Mouse (Mus musculus): Measurements from ENCODE around the gene Gpr87.
"Not testable (repeated sequence)": the region's sequence is repeated elsewhere in the genome, so short reads cannot be mapped to it uniquely, and the experiment has no call there.

Gpr87 gene

DNA sequence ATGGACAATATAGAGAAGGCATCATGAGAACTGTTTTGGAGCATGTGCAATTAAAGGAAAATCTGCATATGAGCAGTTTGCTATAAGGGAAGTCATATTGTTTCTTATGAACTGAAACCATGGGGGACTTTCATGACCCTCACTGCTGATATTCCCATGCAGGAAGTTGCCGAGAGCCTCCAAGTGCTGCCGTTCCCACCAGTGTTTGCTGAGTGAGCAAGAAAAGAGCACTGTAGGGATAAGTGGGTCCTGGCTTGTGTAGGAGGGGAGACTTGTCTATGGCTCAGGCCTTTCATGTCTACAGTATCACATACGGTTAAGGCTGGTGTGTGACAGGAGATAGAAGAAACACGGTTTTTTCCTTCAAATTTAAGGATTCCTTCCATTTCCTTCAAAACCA is 9.2 kb downstream of the Gpr87 start:
- DNase-seq, result no peak

DNA sequence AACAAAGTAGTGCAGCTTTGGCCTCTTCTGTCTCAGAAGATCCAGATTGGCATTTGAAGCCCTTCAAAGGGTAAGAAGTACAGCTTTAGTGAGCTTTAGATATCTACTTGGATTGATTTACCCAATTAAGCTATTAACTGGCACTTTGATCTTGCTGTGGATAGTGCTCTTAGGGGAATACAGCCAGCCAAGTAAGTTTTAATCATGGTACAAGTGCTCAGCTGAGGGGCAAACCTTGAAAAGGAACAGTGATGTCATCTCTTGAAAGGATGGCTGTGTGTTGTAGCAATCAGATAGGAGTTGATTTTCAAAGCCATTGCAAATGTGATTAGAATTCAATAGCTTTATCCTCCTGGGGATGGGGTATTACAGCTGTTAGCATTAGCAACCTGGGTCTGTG is 12.8 kb downstream of the Gpr87 start:
- no peak for DNase-seq

DNA sequence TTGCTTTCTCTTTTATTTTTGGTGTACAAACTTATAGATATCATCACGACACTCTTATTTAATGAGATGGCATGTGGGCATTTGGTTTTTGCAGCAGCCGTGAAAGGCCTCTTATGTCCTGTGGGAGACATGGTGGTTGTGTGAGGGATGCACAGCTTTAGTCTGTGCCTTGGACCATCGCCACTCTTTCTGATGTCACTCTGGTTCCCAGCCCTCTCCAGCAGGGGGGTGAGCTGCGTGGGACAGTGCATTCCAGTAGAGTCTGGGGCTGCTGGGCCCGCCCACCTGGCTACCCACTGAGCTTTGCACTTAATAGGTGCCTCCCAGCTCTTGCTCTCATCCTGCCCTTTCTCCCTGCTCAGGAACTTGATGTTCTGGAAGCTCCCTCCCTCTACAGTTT is 13.8 kb downstream of the Gpr87 start:
- DNase-seq, result no peak

DNA sequence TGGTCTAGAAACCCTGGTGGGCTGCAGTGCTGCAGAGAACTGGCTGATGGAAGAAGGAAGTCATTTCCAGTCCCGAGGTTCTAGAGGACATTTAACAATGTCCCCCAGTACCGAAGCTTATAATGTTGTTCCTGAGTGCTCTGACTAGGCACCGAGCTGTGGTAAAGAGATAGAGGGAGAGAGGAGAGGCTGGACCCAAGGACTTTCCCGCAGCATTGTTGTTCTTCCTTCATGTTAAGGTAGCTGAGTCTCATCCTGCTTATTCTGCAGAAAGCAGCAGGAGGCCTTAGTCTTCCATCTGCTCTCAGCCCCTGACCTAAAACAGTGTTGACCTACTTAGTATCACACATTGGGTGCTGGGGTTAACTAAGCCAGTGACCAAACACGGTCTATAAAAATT is 18.0 kb downstream of the Gpr87 start:
- DNase-seq, result no peak

DNA sequence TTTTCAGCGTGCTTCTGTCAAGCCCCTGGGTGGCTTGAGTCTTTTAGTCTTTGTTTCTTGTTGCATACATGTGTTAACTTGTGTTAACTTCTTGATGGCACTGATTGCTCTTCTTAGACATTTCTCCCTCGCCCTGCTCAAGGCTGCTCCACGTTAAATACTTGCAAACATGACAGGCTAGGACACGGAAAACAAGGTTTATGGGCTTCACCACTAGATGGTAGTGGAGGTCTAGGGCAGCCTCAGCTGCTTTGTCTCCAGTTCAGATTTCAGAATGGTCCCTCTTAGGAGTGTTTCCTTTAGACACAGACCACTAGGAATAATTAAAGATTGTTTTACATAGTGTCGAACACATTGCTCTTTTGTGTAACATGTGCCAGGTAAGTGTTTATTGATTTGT is 19.7 kb downstream of the Gpr87 start:
- DNase-seq, result peak in 1 of 2 experiments; percentile 53

DNA sequence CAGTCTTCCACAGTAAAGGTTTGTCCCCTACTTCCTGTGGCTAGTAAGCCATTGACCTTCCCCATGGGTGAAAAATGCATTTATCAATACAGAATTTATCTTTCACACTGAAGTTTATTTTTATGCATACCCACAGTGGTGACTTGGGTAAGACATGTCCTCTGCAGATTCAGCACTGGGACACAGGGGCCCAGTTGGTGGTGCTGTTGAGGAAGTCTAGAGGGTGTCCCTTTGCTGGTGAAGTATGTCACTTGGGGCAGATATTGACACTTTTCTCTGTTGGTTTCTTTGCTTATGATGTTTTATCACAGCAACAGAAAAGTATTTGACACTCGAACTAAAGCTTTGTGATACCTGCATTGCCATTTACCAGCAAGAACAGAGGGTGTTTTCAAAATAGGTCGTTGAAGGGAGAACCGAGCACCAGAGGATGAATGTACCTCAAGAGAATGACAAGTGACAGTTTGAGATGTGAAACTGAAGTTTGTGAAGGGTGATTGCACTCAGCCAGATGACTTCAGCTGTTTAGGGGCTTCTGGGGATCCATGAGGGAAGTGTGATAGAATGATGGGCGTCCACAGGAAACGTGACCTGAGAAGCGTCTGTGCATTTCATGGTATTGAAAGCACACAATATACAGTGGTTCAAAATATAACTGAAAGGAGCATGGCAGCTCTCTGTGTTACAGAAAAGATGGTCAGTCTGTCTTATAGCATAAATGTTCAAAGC is 20.3 kb downstream of the Gpr87 start:
- no peak for DNase-seq

DNA sequence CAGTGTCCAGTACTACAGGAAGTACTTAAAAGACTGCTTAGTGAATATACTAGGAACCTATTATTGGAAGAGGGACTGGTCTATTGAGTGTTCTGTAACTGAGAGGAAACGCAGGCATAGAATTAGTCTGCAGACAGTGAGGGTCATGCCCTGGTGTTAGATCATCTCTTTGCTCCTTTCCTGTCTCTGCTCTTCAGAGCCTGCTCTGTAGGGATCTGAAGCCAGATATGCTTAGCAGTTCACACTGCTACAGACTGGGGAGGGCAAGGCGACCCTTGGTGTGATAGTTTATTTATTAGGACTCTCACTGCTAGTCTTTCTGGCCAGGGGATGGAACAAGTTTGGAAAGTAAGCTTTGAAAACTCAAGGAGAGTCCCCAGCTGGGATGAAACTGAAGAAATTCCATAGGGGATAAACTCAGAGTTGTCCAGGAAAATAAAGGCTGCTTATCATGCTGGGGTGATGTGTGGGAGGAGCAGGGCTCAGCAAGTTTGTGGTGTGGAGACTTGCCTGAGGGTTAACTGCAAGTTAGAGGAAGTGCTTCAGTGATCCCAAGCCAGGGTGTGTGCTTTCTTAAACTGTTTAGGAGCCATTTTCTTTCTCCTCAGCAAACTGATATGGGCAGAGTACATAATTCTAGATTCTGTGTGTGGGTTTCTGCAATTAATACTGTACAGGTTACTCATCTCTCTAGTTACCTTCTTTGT is 24.8 kb downstream of the Gpr87 start:
- DNase-seq, result no peak

DNA sequence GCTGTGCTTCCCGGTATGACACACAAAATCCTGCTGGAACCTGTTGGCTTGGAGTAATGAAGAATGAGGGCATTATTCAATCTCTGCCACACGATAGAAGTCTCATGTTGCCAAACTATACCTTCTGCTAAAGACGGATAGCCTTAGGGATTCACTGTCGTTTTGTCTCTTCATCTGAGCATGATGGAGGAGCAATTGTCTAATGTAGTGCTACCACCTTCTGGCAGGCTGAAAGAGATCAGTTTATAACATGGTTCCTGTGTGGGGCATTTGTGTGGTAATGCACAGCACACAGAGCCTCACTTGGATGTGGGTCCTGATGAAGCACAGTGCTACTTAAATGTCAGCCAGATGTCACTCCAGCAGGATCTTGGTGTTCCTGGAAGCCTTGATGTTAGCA is 25.7 kb downstream of the Gpr87 start:
- DNase-seq, result no peak

DNA sequence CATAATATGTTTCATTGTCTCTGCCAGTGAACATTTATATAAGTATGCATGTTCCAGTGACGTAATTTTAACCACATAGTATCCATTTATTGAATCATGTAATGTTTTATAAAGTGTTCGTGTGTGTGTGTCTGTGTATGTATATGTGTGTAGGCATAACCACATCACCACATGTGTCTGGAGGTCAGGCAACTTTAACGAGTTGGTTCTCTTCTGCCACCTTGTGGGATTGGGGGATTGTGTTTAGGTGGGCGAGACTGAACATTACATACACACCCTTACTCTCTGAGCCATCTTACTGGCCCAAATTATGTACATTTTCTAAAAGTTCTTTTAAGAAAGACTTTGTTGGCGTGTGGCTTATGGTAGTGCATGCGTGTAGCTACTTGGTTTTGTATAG is 26.4 kb downstream of the Gpr87 start:
- no peak for DNase-seq

DNA sequence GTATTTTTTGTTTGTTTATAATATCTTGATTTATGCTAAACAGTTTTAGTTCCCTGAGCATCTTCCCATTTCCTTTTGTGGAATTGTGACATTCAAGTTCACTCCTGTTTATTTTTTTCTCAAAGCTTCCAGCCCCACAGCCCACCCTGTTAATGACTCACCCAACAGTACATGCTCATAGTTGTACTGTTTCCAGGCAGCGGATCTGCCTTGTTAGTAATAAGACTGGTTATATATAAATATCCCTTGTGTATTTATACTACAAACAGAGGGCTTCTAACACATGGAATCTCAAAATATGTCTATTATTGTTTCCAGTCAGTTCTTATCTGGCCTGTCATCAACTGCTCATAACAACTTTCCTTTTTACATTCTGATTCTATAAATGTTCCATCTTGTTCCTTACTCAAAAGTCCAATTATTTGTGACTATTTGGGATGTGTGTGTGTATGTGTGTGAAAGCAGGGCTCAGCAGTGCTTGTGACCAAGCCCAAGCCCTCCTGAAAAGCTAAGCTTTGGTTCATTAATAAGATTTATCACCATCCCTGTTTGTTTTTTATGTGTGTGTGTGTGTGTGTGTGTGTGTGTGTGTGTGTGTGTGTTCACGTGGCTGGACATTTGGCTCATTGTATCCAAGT is 27.4 kb downstream of the Gpr87 start:
- DNase-seq, result no peak

DNA sequence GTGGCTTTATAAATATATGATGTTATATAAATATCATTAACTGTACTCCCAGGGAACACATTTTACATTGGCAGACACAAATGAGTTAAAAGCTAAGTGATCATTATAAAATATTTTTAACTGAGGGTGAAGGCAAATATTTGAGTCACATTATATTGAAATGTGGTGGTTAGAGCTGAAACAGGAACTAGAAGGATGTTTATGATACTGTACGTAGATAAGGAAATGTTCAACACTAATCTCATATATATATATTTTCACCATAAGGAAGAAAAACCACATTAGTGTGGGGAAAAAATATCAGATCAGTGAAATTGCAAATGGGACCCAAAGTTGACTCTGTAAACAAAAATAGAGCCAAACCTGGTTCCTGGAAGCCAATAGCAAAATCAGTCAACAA is 34.4 kb downstream of the Gpr87 start:
- DNase-seq, result no peak

DNA sequence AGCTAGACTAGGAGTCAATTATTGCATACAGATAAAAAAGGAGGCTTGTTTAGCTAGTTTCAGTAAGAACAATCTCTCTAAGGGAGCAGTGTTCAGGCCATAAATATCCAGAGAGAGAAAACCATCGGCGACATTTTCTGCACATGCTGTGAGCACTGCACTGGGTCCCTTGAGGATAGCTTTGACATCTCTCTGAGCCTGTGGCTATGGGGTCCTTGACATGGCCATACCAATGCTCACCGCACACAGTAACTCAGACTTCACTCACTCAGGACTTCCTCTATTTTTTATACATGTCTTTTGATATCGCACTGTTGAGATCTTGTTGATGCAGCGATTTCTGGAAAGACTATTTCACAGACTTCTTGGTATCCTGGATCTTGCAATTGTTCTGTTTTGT is 37.9 kb downstream of the Gpr87 start:
- no peak for DNase-seq

DNA sequence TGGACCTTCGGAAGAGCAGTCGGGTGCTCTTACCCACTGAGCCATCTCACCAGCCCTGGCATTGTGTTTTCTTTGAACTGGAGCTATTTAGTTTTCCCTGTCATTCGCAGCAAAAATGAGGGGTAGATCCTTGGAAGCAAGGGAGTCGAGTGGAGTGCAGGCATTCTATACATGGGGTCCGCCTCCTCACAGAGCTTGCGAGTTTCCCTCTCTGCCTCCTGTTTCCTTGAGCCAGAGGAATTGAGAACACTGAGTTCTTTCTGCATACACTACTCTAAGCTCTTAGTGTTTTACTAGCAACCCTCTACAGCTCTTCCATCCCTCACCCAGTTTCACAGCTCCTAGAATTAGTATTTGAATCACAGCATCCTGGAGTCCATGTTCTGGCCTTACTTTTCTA is 39.5 kb downstream of the Gpr87 start:
- DNase-seq, result no peak

DNA sequence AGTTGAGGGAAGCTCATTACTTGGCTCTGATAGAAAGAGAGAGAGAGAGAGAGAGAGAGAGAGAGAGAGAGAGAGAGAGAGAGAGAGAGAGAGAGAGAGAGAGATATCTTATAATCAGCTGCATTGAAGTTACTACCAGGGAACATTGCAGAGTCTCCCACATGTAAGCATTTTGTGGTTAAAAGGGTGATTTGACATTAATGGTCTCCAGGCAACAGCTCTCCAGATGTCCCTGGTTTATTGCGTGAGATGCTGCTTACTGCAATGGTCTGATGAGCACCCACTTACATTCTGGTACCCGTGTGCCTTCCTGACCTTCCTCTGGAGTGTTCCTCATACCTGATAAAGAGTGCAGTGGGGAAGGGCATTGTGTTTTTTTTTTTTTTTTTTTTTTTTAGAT is 40.0 kb downstream of the Gpr87 start:
- DNase-seq, result no peak

DNA sequence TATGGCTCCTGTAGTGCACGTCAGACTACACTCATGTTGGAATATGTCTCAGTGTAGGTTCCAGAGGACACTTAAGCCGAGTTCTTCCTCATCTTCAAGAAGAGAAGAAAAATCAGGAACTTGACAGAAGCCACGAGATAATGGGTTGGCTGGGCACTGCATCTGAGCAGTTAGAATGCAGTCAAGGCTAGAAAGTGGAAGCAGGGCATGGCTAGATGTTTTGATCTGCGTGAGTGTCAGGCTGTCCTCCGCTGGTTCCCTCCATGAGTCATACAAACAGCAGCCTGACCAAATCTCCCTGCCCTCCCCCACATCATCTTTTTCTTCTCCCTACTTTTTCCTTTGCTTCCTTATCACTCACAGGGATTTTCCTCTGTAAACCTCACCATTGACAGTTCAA is 41.5 kb downstream of the Gpr87 start, which contains the start of gene P2ry14:
P2ry14 (minus strand) TSS at position 195 of the 400 bp plus-strand sequence.
- no peak for DNase-seq

DNA sequence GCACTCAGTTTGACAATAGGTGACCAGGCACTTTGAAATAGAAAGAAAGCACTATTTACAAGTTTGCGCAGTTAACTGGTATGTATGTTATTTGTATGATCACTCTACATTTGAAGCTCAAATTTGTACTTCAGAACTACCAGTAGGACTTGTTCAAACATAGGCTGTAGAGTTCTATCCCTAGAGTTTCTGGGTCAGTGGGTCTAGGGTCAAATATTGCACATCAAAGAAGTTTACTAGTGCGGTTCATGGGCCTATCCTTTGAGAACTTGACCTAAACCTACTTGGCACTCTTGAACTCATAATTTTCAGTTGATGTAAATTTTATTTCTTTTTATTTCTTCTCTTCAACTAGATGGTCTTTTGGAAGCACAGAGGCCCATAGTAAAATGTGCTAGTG is 44.3 kb downstream of the Gpr87 start:
- DNase-seq, result no peak

DNA sequence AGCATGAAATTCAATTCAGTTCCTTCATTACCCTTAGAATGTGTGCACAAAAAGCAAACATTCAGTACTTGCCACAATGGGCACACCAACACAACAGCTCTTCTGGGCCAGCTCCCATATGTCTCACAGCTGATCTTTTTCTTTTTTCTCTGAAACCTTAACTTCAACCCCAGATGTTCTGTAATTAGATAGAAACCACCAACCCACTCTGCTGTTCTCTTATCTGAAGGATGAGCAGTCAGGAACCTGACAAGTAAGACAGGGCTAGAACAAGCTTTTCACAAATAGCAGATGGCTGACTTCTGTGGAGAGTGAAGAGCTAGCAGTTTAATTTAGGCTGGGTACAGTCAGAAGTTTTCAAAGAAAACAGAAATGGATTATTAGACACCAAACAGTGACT is 45.3 kb downstream of the Gpr87 start:
- no peak for DNase-seq

DNA sequence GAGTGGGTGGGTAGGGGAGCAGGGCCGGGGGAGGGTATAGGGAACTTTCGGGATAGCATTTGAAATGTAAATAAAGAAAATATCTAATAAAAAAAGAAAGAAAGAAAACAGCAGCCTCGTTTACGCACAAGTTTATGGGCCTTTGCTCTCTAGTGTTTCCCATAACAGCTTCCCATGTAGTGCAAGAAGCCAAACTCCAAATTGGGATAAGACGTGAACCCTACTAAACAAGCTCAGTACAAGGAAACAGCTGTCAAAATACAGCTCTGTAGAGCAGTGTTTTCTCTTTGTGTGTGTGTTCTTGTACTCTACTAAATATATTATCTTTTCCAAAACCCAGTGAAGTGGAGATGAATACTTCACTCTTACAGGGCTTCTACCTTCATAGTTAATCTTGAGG is 49.7 kb downstream of the Gpr87 start:
- DNase-seq, result peak in 1 of 2 experiments; percentile 14

DNA sequence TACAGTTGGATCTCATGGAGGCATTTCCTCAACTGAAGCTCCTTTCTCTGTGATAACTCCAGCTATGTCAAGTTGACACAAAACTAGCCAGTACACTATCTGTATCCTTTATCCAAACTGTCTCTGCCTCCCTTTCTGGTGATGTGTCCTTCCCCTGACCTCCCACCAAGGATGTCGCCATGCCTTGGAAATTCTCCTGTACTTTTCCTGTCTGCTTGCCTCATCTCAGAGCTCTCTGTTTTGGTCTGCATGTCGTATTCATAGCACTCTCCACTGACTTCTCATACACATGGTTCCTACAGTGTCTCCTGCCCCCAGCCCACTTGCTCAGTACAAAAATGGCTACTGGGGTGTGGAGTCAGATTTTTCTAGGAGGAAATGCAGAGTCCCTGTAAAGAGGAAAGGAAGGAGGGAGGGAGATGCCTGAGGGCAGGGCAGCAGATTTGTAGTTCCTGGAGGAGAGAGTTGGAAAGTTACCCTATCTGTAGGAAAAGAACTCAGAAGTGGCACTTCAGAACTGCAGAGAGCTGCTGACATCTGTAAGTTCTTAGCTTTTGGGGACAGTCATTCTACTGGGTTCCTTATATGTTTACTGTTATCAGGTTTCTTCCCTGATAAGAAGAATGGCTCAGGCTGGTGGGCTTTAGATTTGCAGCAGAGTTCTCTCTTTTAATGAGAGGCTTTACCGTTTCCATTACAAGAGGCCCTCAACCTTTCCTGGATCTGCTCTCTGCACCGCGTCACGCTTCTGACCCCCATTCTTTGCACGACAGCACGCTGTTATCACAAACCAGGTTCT is 53.2 kb downstream of the Gpr87 start:
- DNase-seq, result no peak

DNA sequence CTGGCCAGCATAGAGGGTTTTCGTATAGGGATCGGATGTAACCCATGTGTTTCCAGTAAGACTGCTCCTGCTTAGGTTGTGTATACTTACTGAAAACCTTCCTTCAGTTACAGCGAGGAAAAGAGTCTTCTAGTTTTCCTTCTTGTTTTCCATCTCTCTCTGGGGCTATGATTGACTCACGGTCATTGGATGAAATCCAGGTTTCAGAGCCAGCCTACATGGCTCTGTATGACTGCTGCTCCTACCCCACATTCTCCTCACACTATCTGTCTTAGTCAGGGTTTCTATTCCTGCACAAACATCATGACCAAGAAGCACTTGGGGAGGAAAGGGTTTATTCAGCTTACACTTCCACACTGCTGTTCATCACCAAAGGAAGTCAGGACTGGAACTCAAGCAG is 54.0 kb downstream of the Gpr87 start:
- not testable (repeated sequence) for DNase-seq

DNA sequence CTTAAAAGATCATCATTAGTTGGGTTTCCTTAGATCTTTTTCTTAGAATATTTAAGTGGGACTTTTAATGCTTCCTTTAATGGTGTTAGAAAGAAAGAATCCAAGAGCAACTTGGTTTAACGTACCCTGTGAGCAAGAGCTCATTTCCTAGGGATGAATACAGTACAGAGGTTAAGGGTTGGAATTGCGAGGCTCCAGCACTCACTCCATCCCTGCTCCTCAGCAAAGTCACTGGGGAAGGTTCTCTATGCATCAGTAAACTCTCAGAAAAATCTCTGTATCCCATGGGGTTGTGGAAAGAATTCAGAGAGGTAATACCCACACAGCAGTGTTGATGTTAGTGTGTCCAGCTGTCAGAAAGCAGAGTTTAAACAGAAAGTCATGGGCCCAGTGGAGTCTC is 54.8 kb downstream of the Gpr87 start:
- DNase-seq, result no peak

DNA sequence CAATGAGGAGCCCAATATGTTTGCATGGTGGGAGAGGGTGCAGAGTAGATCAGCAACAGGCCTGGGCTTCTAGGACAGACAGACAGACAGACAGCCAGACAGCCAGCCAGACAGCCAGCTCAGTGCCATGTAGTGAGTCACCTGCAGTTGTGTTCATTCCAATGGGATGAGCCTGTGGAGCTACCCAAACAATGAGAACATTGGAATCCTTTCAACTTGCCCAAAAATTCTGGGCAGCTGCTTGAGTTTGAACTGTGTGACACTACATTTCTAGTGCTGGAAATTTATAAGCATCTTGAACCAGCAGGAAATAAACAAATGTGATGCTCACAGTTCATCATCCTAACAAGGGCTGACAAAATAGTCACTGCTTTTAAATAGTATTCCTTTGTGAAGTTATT is 55.3 kb downstream of the Gpr87 start:
- DNase-seq, result no peak

DNA sequence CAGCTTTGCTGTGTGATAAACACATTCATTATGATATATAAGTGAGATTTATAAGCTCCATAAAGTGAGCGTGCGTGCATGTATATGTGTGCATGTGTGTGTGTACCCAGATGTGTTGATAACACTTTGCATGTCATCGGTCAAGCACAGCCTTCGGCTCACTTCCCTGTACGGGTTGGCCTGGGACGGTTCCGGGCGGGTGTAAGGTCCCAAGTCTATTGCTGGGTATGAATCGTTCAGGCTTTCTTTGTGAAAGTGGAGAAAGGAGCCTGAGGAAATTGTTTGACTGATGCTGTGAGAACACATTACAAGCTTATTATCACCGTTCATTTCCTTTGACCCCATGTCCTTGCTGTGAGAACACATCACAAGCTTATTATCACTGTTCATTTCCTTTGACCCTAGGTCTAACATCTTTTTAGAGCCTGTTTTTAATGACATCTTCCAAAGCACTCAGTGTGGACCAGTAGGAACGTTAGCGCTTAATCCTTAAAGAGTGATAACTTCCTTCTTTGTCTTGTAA is 55.9 kb downstream of the Gpr87 start:
- no peak for DNase-seq
